Comparison of ENCODE assay signal across 7 mouse cellular contexts in the genomic region with DNA sequence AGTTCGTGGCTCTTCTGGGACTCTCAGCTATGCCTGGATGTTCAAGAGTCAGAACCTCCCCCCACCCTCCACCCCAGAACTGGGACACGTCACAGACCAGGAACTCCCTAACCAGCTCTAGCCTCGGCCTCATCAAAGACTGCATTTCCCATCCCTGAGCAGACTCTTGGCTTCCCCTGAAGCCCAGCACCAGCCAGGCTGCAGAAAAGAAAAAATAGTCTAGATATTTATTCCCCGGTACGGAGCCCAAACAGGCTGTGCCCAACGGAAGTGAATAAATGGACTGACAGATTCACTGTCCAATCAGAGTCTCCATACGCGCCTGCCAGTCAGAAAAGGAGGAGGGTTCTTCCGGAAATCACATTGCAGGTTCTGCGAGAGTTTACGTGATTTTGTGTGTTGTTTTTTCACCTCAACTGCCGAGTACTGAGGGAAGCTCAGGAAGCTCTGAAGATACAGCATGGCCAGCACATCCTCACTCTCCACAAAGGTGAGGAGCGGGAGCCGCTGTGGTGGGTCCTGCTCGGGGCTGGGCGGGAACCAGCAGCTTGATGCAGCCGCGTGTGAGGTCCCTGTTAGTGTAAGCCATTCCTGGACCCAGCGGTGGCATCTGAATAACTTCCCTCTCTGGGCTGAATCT.
DNase-seq lines count a peak whose midpoint lies in the region; ATAC-seq and TF ChIP-seq lines count a peak whose summit lies in the region.
"Not testable (repeated sequence)": the region's sequence is repeated elsewhere in the genome, so short reads cannot be mapped to it uniquely, and the experiment has no call there.

No protein-coding gene starts in this region.

- peak overlapping the region; percentile 62 for H3K4me2 ChIP-seq in intestine, postnatal 0 days (replicated peaks; ENCODE audit: low read depth)
- H3K4me2 ChIP-seq in midbrain, embryonic 12.5 days (replicated peaks): peak overlapping the region; percentile 47

- H3K4me1 ChIP-seq in embryonic facial prominence, embryonic 10.5 days; intestine, postnatal 0 days (replicated peaks; ENCODE audit: control insufficient read depth, insufficient read depth, low read length); midbrain, embryonic 12.5 days; small intestine, adult 2 months (ENCODE audit: control insufficient read depth, insufficient read depth, insufficient read length, low read length): not testable (repeated sequence)

- H3K27ac ChIP-seq in embryonic facial prominence, embryonic 10.5 days (replicated peaks): peak overlapping the region; percentile 89
- peak overlapping the region; percentile 70 for H3K27ac ChIP-seq in intestine, postnatal 0 days (ENCODE audit: low read depth, low read length)
- peak overlapping the region; percentile 79 for H3K27ac ChIP-seq in midbrain, embryonic 12.5 days (replicated peaks)
- H3K27ac ChIP-seq in small intestine, adult 2 months (ENCODE audit: insufficient read depth, low read depth, low read length): peak overlapping the region; percentile 80

- peaks cover 22% of the 10 kb centered on the region for H3K9me3 ChIP-seq in embryonic facial prominence, embryonic 10.5 days
- not testable (repeated sequence) for H3K9me3 ChIP-seq in intestine, postnatal 0 days (ENCODE audit: control insufficient read depth)
- H3K9me3 ChIP-seq in midbrain, embryonic 12.5 days: peaks cover 15% of the 10 kb centered on the region

- WGBS in embryonic facial prominence, embryonic 10.5 days: 3% methylated on average over 18 of the region's 19 CpGs
- 1% methylated on average over 17 of the region's 19 CpGs for WGBS in intestine, postnatal 0 days
- 7% methylated on average over 18 of the region's 19 CpGs for WGBS in midbrain, embryonic 12.5 days
- 3% methylated on average over 18 of the region's 19 CpGs for WGBS in small intestine, adult 2 months

- H3K4me3 ChIP-seq in embryonic facial prominence, embryonic 10.5 days: peak overlapping the region; percentile 70
- H3K4me3 ChIP-seq in intestine, postnatal 0 days (ENCODE audit: low read depth, low read length): peak overlapping the region; percentile 51
- peak overlapping the region; percentile 64 for H3K4me3 ChIP-seq in midbrain, embryonic 12.5 days
- peak overlapping the region; percentile 89 for H3K4me3 ChIP-seq in small intestine, adult 2 months (ENCODE audit: low read depth, low read length)

- intact Hi-C loops in left cerebral cortex, postnatal 4 days (cut with DNase I): not testable (repeated sequence)

- H3K9ac ChIP-seq in intestine, postnatal 0 days (ENCODE audit: low read depth, low read length): peak overlapping the region; percentile 66
- peak overlapping the region; percentile 80 for H3K9ac ChIP-seq in midbrain, embryonic 12.5 days (replicated peaks)

- ATAC-seq in intestine, postnatal 0 days: peak; percentile 99
- ATAC-seq in midbrain, embryonic 12.5 days (ENCODE audit: low FRiP score, low read depth): peak; percentile 98

- TF ChIP-seq POLR2A in small intestine, adult 2 months (IDR thresholded peaks at IDR 0.05; ENCODE audit: low read depth, low read length): not testable (repeated sequence)

- TF ChIP-seq CTCF in intestine, postnatal 0 days (IDR thresholded peaks at IDR 0.05; ENCODE audit: low read depth); small intestine, adult 2 months (IDR thresholded peaks at IDR 0.05; ENCODE audit: extremely low read depth, insufficient read length, insufficient replicate concordance, low read depth, low read length): not testable (repeated sequence)

- peaks cover 32% of the 10 kb centered on the region for H3K36me3 ChIP-seq in embryonic facial prominence, embryonic 10.5 days (replicated peaks)
- H3K36me3 ChIP-seq in intestine, postnatal 0 days (ENCODE audit: control insufficient read depth, insufficient read depth); small intestine, adult 2 months (ENCODE audit: control insufficient read depth, insufficient read depth, low read length): not testable (repeated sequence)
- peaks cover 12% of the 10 kb centered on the region for H3K36me3 ChIP-seq in midbrain, embryonic 12.5 days

- H3K27me3 ChIP-seq in embryonic facial prominence, embryonic 10.5 days (replicated peaks; ENCODE audit: low read depth, poor library complexity, severe bottlenecking); intestine, postnatal 0 days (replicated peaks; ENCODE audit: control insufficient read depth, insufficient read depth, low read length); midbrain, embryonic 12.5 days; small intestine, adult 2 months (ENCODE audit: control insufficient read depth, insufficient read depth, low read length): not testable (repeated sequence)

- DNase-seq in adrenal gland, postnatal 10 days: peak; percentile 84
- peak; percentile 78 for DNase-seq in embryonic facial prominence, embryonic 10.5 days (ENCODE audit: low spot score)
- peak; percentile 55 for DNase-seq in gonadal fat pad, adult 2 months (ENCODE audit: low read depth)
- DNase-seq in left cerebral cortex, postnatal 4 days: peak; percentile 79

Comparison
In these comparisons a context has a peak if more than half of its experiments do, and no peak if none do; other contexts are left out.
1. Peak in every context shown above with its lines: DNase-seq, ATAC-seq, H3K4me3 ChIP-seq and H3K27ac ChIP-seq.